Mouse (Mus musculus) stomach, postnatal 0 days (tissue): ENCODE measurements around the gene Olfr1342. TPM values are rescaled to one million over a fixed set of nuclear protein-coding genes. Genes with fewer than 3 reads are reported as not detected.
A peak's percentile ranks its signal among the peaks of the same experiment; 100 is the strongest.

Experiments used
- ATAC-seq: fragments of 200-750 bp; cut with Nextera tagmentation; 2 replicates; pipeline ENCODE4 v1.8.0; 2017; ENCODE audit not compliant: low FRiP score, low TSS enrichment
- DNase-seq: peaks from one replicate; pipeline ENCODE4 v3.0.0-alpha.2; 2016; ENCODE audit warnings: low spot score
- H3K27ac ChIP-seq: fragments of 300-500 bp; sonication (generic); replicated peaks from 2 replicates; pipeline ENCODE4 v1.5.1; 2014; ENCODE audit warnings: mild to moderate bottlenecking, control low read depth
- H3K27me3 ChIP-seq: fragments of 300-500 bp; sonication (generic); 2 replicates; pipeline ENCODE4 v1.6.1; 2014; ENCODE audit warnings: low read length; ENCODE audit not compliant: control insufficient read depth, insufficient read depth
- H3K36me3 ChIP-seq: fragments of 300-500 bp; sonication (generic); 2 replicates; pipeline ENCODE4 v1.6.1; 2014; ENCODE audit warnings: low read length, mixed read lengths; ENCODE audit not compliant: control insufficient read depth, insufficient read depth
- H3K4me1 ChIP-seq: fragments of 300-500 bp; sonication (generic); replicated peaks from 2 replicates; pipeline ENCODE4 v1.6.1; 2014; ENCODE audit warnings: antibody characterized with exemption; ENCODE audit not compliant: control insufficient read depth, insufficient read depth
- H3K4me2 ChIP-seq: fragments of 300-500 bp; sonication (generic); replicated peaks from 2 replicates; pipeline ENCODE4 v1.6.1; 2014; ENCODE audit warnings: low read depth, mild to moderate bottlenecking, control low read depth, moderate library complexity
- H3K4me3 ChIP-seq: fragments of 300-500 bp; sonication (generic); 2 replicates; pipeline ENCODE4 v1.5.1; 2014; ENCODE audit warnings: low read depth, low read length, control low read depth
- H3K9ac ChIP-seq: fragments of 300-500 bp; sonication (generic); 2 replicates; pipeline ENCODE4 v1.6.1; 2014; ENCODE audit warnings: mild to moderate bottlenecking, low read length, control low read depth, mixed read lengths
- H3K9me3 ChIP-seq: fragments of 300-500 bp; sonication (generic); 2 replicates; pipeline ENCODE4 v1.6.1; 2016; ENCODE audit warnings: low read length; ENCODE audit not compliant: control insufficient read depth
- CTCF ChIP-seq: IDR thresholded peaks from 2 replicates; pipeline ENCODE4 v1.5.1; 2016; ENCODE audit warnings: antibody characterized with exemption, low read depth, mild to moderate bottlenecking, moderate library complexity
- EP300 ChIP-seq: optimal IDR thresholded peaks from 2 replicates; pipeline ENCODE3; 2016; ENCODE audit warnings: antibody characterized with exemption
- WGBS: fragments of 180-500 bp; shearing (Covaris S2); extraction: QIAGEN DNeasy Blood & Tissue Kit; methylation state at CpG from one replicate; pipeline ENCODE4 v1.1.7; 2014; 5-methylcytosine and 5-hydroxymethylcytosine counted together
- polyA plus RNA-seq: library from polyadenylated mRNA; unstranded; fragments of >200 nt; fragmentation: Nextera tagmentation; extraction: Ambion mirVana; gene quantifications from 2 replicates; pipeline ENCODE4 v1.2.1, GENCODE M21; 2015

Gene Olfr1342
- polyA plus RNA-seq, 1 experiment from 2014 or later: not detected

GRCm38 (mm10) chr4:118687086-118687485 is 5.5 kb downstream of the Olfr1342 start:
- no peak overlapping the region for H3K4me3 ChIP-seq
- no peak for ATAC-seq
- H3K27me3 ChIP-seq: no peaks in the 10 kb centered on the region
- no peak overlapping the region for H3K4me2 ChIP-seq
- WGBS: 19% methylated on average over 2 of the region's 2 CpGs
- no peak overlapping the region for H3K27ac ChIP-seq
- TF ChIP-seq EP300 (no peak), CTCF (no peak)
- H3K9ac ChIP-seq: no peak overlapping the region
- H3K4me1 ChIP-seq: no peaks in the 10 kb centered on the region
- DNase-seq: no peak
- no peaks in the 10 kb centered on the region for H3K9me3 ChIP-seq
- H3K36me3 ChIP-seq: no peaks in the 10 kb centered on the region

- no peak for ATAC-seq
- no peak within 1 kb of the TSS for H3K4me3 ChIP-seq
- no peaks in the 10 kb centered on the region for H3K36me3 ChIP-seq
- no peaks in the 10 kb centered on the region for H3K27me3 ChIP-seq
- no peak within 1 kb of the TSS for H3K4me2 ChIP-seq
- no peak within 1 kb of the TSS for H3K27ac ChIP-seq
- no peaks in the 10 kb centered on the region for H3K9me3 ChIP-seq
- H3K4me1 ChIP-seq: no peaks in the 10 kb centered on the region
- no peak for DNase-seq
- no peak within 1 kb of the TSS for H3K9ac ChIP-seq
- TF ChIP-seq EP300 (no peak), CTCF (no peak)
Measured at GRCm38 (mm10) chr4:118658652-118659051, 33.9 kb downstream of the Olfr1342 start, which contains the start of gene Olfr62. Gene Olfr62, plus strand, starts transcription at chr4:118658952.

GRCm38 (mm10) chr4:118645234-118645633 is 47.3 kb downstream of the Olfr1342 start:
- ATAC-seq (no peak), DNase-seq (peak; percentile 68)
- Histone ChIP-seq H3K4me2 (no peak overlapping the region), H3K4me3 (no peak overlapping the region), H3K36me3 (no peaks in the 10 kb centered on the region), H3K27me3 (no peaks in the 10 kb centered on the region), H3K4me1 (no peaks in the 10 kb centered on the region), H3K27ac (no peak overlapping the region), H3K9me3 (no peaks in the 10 kb centered on the region), H3K9ac (no peak overlapping the region)
- TF ChIP-seq EP300 (no peak), CTCF (peak; percentile 84)
- 8% methylated on average over 2 of the region's 2 CpGs for WGBS

GRCm38 (mm10) chr4:118642346-118643190 is 50.0 kb downstream of the Olfr1342 start:
- Histone ChIP-seq H3K4me2 (peak overlapping the region; percentile 21), H3K4me3 (no peak overlapping the region), H3K27ac (peak overlapping the region; percentile 36; the same call in 1 of the 2 replicates), H3K9ac (no peak overlapping the region), H3K27me3 (no peaks in the 10 kb centered on the region), H3K4me1 (no peaks in the 10 kb centered on the region), H3K9me3 (no peaks in the 10 kb centered on the region), H3K36me3 (no peaks in the 10 kb centered on the region)
- no peak for DNase-seq
- TF ChIP-seq EP300 (no peak), CTCF (no peak)
- WGBS: 38% methylated on average over 20 of the region's 20 CpGs
- ATAC-seq: no peak

Other genes with a start within 250 kb of the Olfr1342 start
- gene Mpl, start 235.2 kb downstream of the Olfr1342 start, polyA plus RNA-seq: 0.05 and 0.06 TPM in 2 replicates
- 9.2 and 9.3 TPM in 2 replicates for gene Tie1, start 202.7 kb downstream of the Olfr1342 start, polyA plus RNA-seq
- gene 2610528J11Rik, start 165.8 kb downstream of the Olfr1342 start, polyA plus RNA-seq: 56.8 and 57.6 TPM in 2 replicates
- 41.3 and 42.7 TPM in 2 replicates for gene Tmem125, start 148.7 kb downstream of the Olfr1342 start, polyA plus RNA-seq
- gene Cfap57, start 72.0 kb downstream of the Olfr1342 start, polyA plus RNA-seq: 1.2 and 1.3 TPM in 2 replicates
- gene Ebna1bp2, start 72.0 kb downstream of the Olfr1342 start, polyA plus RNA-seq: 90.4 and 94.5 TPM in 2 replicates
- not detected in 2 replicates for gene Olfr62, start 33.8 kb downstream of the Olfr1342 start, polyA plus RNA-seq
- not detected in 2 replicates for gene Olfr1341, start 10.8 kb upstream of the Olfr1342 start, polyA plus RNA-seq
- not detected in 2 replicates for gene Olfr1340, start 27.4 kb upstream of the Olfr1342 start, polyA plus RNA-seq
- gene Olfr1339, start 39.4 kb upstream of the Olfr1342 start, polyA plus RNA-seq: not detected in 2 replicates
- gene Olfr1338, start 66.0 kb upstream of the Olfr1342 start, polyA plus RNA-seq: not detected in 2 replicates
- gene Olfr1337, start 89.8 kb upstream of the Olfr1342 start, polyA plus RNA-seq: not detected in 2 replicates
- gene Olfr1335, start 117.2 kb upstream of the Olfr1342 start, polyA plus RNA-seq: not detected in 2 replicates
- gene Olfr1333, start 143.5 kb upstream of the Olfr1342 start, polyA plus RNA-seq: not detected in 2 replicates
- not detected in 2 replicates for gene Olfr1331, start 171.9 kb upstream of the Olfr1342 start, polyA plus RNA-seq
- gene Olfr1330, start 195.8 kb upstream of the Olfr1342 start, polyA plus RNA-seq: 0.02 TPM in 1 of 2 replicates, not detected in the other
- not detected in 2 replicates for gene Olfr1329, start 224.7 kb upstream of the Olfr1342 start, polyA plus RNA-seq
- not detected in 2 replicates for gene Olfr1328, start 245.9 kb upstream of the Olfr1342 start, polyA plus RNA-seq